8 mouse cellular contexts compared by ENCODE assay signal in the genomic region with DNA sequence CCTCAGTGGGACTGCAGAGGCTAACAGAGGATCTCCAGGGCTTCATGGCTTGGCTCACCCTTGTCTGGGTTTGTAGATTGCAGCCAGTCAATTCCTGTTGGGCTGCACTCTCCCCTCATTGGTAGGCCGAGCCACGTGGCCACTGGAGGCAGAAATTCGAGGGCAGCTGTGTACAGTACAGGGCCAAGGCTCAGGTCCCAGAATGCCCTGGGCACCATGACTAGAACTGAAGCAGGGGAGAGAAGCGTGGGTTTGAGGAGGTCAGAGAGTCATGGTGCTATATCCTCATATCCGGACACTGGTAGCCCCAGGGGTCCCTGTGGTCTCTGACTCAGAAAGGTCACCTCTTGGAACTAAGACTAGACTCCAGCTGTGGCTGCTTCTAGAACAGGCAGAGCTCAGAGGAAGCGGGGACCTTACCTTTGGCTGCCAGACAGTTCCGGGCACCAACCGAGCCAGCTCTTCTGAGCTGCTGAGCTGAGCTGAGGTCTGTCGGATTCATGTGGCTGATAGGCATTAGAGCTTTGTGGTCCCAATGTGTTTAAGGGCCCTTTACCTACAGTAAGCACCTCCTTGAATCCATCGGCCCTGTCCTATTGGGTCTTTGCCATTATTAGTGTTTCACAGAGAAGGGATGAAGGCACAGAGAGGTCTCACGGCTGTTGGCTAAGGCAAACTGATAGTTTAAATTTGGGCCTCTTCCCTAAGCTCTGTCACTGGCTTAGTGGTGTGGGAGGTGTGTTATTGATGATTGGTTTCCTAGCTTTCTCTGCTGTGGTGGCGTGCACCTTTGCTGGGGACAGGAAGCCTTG.
DNase-seq lines count a peak whose midpoint lies in the region; ATAC-seq and TF ChIP-seq lines count a peak whose summit lies in the region.

No protein-coding gene starts in this region.

- peak overlapping the region; percentile 31; the same call in 1 of the 2 replicates for H3K4me2 ChIP-seq in lung, embryonic 14.5 days
- no peak overlapping the region for H3K4me2 ChIP-seq in hindbrain, embryonic 15.5 days
- no peak overlapping the region for H3K4me2 ChIP-seq in midbrain, embryonic 12.5 days (replicated peaks)

- no peak overlapping the region for H3K9ac ChIP-seq in lung, embryonic 14.5 days
- no peak overlapping the region for H3K9ac ChIP-seq in hindbrain, embryonic 15.5 days
- H3K9ac ChIP-seq in midbrain, embryonic 12.5 days (replicated peaks): no peak overlapping the region

- no peaks in the 10 kb centered on the region for H3K27me3 ChIP-seq in lung, embryonic 14.5 days (ENCODE audit: insufficient read depth, low read length)
- no peaks in the 10 kb centered on the region for H3K27me3 ChIP-seq in hindbrain, embryonic 15.5 days
- no peaks in the 10 kb centered on the region for H3K27me3 ChIP-seq in midbrain, embryonic 12.5 days

- peaks cover 66% of the 10 kb centered on the region for H3K4me1 ChIP-seq in lung, embryonic 14.5 days (ENCODE audit: insufficient read depth)
- peaks cover 31% of the 10 kb centered on the region for H3K4me1 ChIP-seq in bone marrow, adult 2 months (ENCODE audit: control insufficient read depth, insufficient read depth, low read length)
- peaks cover 59% of the 10 kb centered on the region for H3K4me1 ChIP-seq in hindbrain, embryonic 15.5 days (replicated peaks)
- H3K4me1 ChIP-seq in midbrain, embryonic 12.5 days: peaks cover 46% of the 10 kb centered on the region

- 0 out of 2 replicates have a peak, but pooled peaks cover 3% of the 10 kb centered on the region for H3K36me3 ChIP-seq in lung, embryonic 14.5 days (ENCODE audit: insufficient read depth)
- H3K36me3 ChIP-seq in hindbrain, embryonic 15.5 days: no peaks in the 10 kb centered on the region
- H3K36me3 ChIP-seq in midbrain, embryonic 12.5 days: no peaks in the 10 kb centered on the region

- no peak for ATAC-seq in lung, embryonic 14.5 days (ENCODE audit: insufficient read depth)
- no peak for ATAC-seq in hindbrain, embryonic 15.5 days (ENCODE audit: low FRiP score, low read depth)
- ATAC-seq in midbrain, embryonic 12.5 days (ENCODE audit: low FRiP score, low read depth): no peak

- no peaks in the 10 kb centered on the region for H3K9me3 ChIP-seq in lung, embryonic 14.5 days (ENCODE audit: low read depth, low read length)
- H3K9me3 ChIP-seq in hindbrain, embryonic 15.5 days: no peaks in the 10 kb centered on the region
- no peaks in the 10 kb centered on the region for H3K9me3 ChIP-seq in midbrain, embryonic 12.5 days

- H3K4me3 ChIP-seq in lung, embryonic 14.5 days (ENCODE audit: low read depth, low read length): no peak overlapping the region
- no peak overlapping the region for H3K4me3 ChIP-seq in bone marrow, adult 2 months (replicated peaks; ENCODE audit: control insufficient read depth, low read depth, low read length)
- H3K4me3 ChIP-seq in hindbrain, embryonic 15.5 days: no peak overlapping the region
- H3K4me3 ChIP-seq in midbrain, embryonic 12.5 days: no peak overlapping the region

- H3K27ac ChIP-seq in lung, embryonic 14.5 days (ENCODE audit: low read depth): peak overlapping the region; percentile 90
- H3K27ac ChIP-seq in bone marrow, adult 2 months (ENCODE audit: control insufficient read depth, insufficient read depth, low read depth, low read length, poor library complexity): peak overlapping the region; percentile 96
- H3K27ac ChIP-seq in hindbrain, embryonic 15.5 days (replicated peaks): peak overlapping the region; percentile 74
- H3K27ac ChIP-seq in midbrain, embryonic 12.5 days (replicated peaks): peak overlapping the region; percentile 81

- no peak for TF ChIP-seq POLR2A in bone marrow, adult 2 months (IDR thresholded peaks at IDR 0.05; ENCODE audit: borderline replicate concordance, control insufficient read depth, low read depth, low read length)

- WGBS in lung, embryonic 14.5 days: 42% methylated on average over 12 of the region's 12 CpGs
- WGBS in bone marrow, adult 2 months: 17% methylated on average over 12 of the region's 12 CpGs
- WGBS in hindbrain, embryonic 15.5 days: 70% methylated on average over 12 of the region's 12 CpGs
- 67% methylated on average over 12 of the region's 12 CpGs for WGBS in midbrain, embryonic 12.5 days

- no peak for DNase-seq in lung, embryonic 14.5 days
- DNase-seq in lung, postnatal 36 days: no peak
- no peak for DNase-seq in urinary bladder, postnatal 25 days (ENCODE audit: low spot score)
- DNase-seq in adrenal gland, postnatal 4 days (ENCODE audit: low spot score in 2 of 2): no peak
- no peak for DNase-seq in cerebellum, adult 11-12 months

- TF ChIP-seq CTCF in lung, embryonic 14.5 days (IDR thresholded peaks at IDR 0.05; ENCODE audit: low read depth): no peak
- no peak for TF ChIP-seq CTCF in bone marrow, adult 2 months (IDR thresholded peaks at IDR 0.05; ENCODE audit: control insufficient read depth, insufficient read depth, low read length)
